Mouse (Mus musculus): ENCODE data around the gene Baiap2. TPM values are rescaled to one million over a fixed set of nuclear protein-coding genes. Genes with fewer than 3 reads are reported as not detected.

The Baiap2 gene
- total RNA-seq, 2 experiments from 2014 or later: 7.1 to 8.0 TPM

DNA sequence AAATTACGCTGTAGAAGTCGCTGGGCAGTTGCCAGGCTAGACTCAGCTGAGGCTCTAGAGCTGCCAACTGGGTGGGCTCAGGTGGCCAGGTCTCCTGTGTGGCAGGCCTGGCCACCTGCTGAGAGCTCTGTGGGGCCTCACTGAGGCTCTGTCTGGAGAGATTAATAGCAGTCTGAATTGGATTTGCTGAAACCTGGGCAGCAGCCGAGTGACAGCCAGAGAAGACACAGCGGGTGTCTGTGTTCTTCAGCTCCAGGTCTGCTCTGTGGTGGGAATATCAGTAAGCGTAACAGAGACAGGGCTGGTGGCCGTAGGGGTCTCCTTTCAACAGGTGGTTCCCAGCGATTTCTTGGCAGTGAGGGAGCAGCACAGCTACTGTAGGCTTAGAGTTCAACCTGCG is 24.8 kb downstream of the Baiap2 start:
- intact Hi-C loops (cut with DNase I): no loop called here
- no peak for DNase-seq (ENCODE audit: low spot score)

DNA sequence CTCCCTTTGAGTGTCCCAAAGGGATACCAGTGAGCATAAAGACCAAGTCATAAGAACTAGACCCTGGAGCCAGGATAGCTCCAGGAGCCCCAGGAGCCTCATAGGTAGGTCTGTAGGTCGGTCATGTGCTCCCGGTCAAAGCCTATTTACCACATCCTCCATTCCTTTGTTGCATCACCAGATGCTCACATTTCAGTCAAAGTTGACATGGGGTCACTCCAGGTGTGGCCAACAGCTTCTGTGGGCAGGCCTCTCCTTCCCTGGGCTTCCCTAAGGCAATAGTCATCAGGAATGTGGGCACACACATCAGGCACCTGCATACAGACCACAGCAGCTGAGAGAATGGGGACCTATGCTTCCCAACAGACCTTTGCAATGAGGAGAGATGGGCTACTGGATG is 25.3 kb downstream of the Baiap2 start:
- no peak for DNase-seq (ENCODE audit: low spot score)

GRCm38 (mm10) chr11:119970021-119970851 is 27.7 kb downstream of the Baiap2 start:
- DNase-seq (ENCODE audit: low spot score): no peak
- intact Hi-C loops (cut with DNase I): no loop called here

More for the DNA sequence above, 25.3 kb downstream of the Baiap2 start:
- intact Hi-C loops (cut with DNase I): no loop called here

- DNase-seq (ENCODE audit: low spot score): no peak
- intact Hi-C loops (cut with DNase I): no loop called here
Observed at GRCm38 (mm10) chr11:119973789-119974188, 31.2 kb downstream of the Baiap2 start.

DNA sequence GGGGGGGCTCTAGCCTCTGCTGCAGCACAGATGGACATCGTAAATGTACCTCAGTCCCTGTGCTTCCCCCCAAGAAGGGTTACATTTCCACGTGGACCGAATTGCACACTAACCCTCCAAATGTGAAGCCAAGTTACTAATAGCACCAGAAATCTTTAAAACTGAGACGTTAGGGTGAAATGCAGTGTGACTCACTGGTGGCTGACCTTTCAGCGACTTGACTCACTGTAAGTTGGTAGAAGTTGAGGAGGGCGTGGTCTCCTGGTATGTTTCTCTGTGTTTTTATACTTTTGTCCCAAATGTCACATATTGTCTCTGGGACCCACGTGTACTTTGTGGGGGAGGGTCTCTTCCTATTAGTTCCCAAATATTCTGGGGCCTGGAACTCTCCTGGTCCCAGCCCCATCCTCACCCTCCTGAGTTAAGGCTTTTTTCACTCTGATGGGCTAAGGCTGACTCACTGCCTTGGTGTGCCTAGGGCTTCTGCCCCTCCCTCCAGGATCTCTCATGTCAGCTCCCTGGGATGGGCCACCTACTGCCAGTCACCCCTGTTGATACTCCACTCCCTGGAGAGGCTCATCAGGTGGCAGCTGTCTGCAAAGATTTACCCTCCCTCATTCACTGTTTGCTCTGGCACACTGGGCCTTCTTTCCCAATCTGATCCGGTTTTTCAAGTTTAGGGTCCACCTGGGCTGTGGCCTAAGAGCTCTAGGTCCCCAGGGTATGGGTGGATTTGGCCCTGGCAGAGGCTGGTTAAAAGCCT is 33.4 kb downstream of the Baiap2 start:
- no peak for DNase-seq (ENCODE audit: low spot score)
- intact Hi-C loops (cut with DNase I): no loop called here

DNA sequence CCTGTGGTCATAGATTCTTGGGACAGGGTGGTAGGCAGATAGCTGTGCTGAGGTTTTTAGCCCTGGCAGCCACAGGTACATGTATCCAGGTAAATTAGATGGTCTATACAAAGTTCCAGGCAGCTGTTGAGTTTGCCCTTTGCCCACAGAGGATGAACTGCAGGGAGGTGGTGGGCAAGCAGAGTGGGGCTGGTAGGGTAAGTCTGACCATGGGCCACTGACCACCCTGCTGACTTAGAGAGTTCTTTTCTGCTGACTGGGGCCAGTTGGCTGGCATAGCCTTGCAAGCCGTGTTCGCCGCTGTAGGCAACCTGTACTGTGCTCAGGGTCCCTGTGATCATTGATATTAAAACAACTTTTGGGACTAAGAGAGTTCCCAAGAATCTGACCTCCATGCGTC is 36.1 kb downstream of the Baiap2 start:
- intact Hi-C loops (cut with DNase I): no loop called here
- no peak for DNase-seq (ENCODE audit: low spot score)

GRCm38 (mm10) chr11:119979596-119980385 is 37.2 kb downstream of the Baiap2 start:
- DNase-seq (ENCODE audit: low spot score): no peak
- intact Hi-C loops (cut with DNase I): loop anchor here (10.0 kb wide), 1 partner anchor 475 kb away; no protein-coding TSS in a partner anchor

DNA sequence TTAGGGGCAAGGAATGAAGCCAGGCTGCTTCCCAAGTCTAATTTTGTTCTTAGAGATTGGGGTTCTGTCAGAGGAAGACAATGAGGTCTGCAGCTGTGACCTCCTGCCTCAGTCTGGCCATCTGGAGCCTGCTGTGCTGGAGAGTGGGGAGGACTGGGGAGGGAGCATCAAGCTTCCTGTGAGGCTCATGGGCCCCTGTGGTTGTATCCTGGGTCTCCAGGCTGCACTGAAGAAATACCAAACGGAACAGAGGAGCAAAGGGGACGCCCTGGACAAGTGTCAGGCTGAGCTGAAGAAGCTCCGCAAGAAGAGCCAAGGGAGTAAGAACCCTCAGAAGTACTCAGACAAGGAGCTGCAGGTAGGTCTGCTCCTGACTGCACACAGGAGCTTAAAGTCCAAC is 39.2 kb downstream of the Baiap2 start:
- intact Hi-C loops (cut with DNase I): loop anchor here (10.0 kb wide), 1 partner anchor 477 kb away; no protein-coding TSS in a partner anchor

DNA sequence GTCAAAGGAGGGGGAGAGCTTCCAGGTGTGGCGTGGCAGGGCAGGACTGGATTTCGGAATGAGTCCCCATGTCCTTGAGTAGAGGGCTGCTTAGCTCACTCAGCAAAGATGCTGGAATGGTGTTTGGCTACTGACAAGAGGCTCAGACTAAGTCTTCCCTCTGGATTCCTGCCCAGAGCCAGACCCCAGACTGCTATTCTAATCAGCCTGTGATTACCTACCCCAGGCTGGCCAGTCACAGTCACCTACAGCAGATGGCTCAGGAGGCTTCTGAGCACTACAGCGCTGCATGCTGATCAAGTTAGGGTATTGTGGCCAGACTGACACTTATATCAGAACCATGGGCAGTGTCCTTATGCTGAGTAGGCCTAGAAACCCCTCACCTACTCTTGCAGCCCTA is 39.7 kb downstream of the Baiap2 start:
- intact Hi-C loops (cut with DNase I): loop anchor here (10.0 kb wide), 1 partner anchor 477 kb away; no protein-coding TSS in a partner anchor
- no peak for DNase-seq (ENCODE audit: low spot score)

More for the DNA sequence above, 39.2 kb downstream of the Baiap2 start:
- no peak for DNase-seq (ENCODE audit: low spot score)

GRCm38 (mm10) chr11:119983151-119983550 is 40.6 kb downstream of the Baiap2 start:
- DNase-seq (ENCODE audit: low spot score): no peak
- intact Hi-C loops (cut with DNase I): loop anchor here (10.0 kb wide), 1 partner anchor 478 kb away; no protein-coding TSS in a partner anchor

- intact Hi-C loops (cut with DNase I): loop anchor here (10.0 kb wide), 1 partner anchor 482 kb away; no protein-coding TSS in a partner anchor
Observed at GRCm38 (mm10) chr11:119986751-119987425, 44.3 kb downstream of the Baiap2 start.

DNA sequence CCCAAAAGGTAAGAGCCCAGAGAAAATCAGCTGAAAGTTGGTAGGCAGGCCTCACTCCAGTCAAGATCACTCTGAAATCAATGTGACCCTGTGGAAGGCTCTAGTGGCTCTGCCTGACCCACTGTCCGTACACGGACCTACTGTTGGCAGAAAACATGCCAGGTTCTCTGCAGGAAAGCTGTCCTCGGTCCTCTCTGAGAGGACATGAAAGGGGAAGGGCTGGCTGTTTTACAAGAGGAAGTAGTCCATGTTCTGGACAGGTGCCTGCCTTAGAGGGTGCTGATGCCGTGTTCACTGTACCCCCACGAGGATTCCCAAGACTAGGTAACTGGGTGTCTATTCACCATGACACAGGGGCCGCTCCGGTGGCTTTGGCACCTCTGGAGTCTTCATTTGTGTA is 45.3 kb downstream of the Baiap2 start:
- DNase-seq (ENCODE audit: low spot score): no peak
- intact Hi-C loops (cut with DNase I): loop anchor here (10.0 kb wide), 1 partner anchor 483 kb away; no protein-coding TSS in a partner anchor

More at GRCm38 (mm10) chr11:119986751-119987425, 44.3 kb downstream of the Baiap2 start:
- DNase-seq (ENCODE audit: low spot score): no peak

DNA sequence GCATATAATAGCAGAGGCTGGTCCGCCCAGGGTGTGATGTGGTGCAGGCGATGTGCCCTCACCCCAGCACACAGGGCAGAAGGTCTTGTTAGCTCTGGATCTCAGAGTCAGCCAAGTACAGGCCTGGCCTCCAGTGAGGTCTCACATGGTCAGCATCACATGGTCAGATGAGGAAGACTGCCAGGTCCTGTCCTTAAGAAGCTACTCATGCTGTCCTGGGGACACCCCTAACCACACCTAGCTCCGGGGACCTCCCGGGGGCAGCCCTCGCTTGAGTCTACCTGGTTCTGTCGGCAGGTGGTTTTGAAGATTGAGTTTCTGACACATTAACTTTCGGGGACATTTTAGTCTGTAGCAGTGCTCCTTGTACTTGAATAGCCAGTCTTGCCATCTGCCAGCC is 45.8 kb downstream of the Baiap2 start:
- intact Hi-C loops (cut with DNase I): loop anchor here (10.0 kb wide), 1 partner anchor 484 kb away; no protein-coding TSS in a partner anchor
- DNase-seq (ENCODE audit: low spot score): no peak

- intact Hi-C loops (cut with DNase I): loop anchor here (10.0 kb wide), 1 partner anchor 484 kb away; no protein-coding TSS in a partner anchor
- no peak for DNase-seq (ENCODE audit: low spot score)
Observed at GRCm38 (mm10) chr11:119989115-119989564, 46.6 kb downstream of the Baiap2 start.

DNA sequence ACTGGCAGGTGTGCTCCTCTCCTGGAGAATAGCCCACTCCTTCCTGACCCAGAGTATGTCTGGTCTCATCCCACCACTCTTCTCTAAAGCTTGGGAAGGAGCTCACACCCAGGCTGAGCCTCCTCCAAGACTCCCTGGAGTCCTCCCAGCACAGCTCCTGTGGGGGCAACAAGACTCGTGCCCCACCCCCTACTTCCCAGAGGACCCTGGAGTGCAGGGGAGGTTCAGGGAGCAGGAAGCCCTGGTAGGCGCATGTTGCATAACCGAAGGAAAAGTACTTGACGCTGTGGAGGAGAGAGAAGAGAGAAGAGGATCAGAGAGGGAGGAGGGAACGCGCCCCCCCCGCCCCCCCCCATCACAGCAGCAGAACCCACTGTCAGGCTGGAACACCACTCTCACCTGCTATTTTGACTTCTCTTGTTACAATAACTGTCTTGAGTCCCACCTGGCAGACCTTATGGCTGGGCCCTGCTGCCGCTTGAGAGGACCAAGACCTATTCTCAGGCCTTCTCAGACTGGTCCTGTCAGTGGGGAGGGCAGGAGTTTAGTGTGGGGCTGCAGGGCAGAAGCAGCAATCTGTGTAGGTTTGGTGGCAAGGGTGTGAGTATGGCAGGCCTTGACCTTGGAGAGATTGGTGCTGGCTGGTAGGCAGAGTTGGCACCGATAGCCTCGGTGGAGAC is 48.2 kb downstream of the Baiap2 start:
- DNase-seq (ENCODE audit: low spot score): no peak
- intact Hi-C loops (cut with DNase I): loop anchor here (1.0 kb wide), 2 partner anchors 55 to 81 kb away; no protein-coding TSS in a partner anchor

DNA sequence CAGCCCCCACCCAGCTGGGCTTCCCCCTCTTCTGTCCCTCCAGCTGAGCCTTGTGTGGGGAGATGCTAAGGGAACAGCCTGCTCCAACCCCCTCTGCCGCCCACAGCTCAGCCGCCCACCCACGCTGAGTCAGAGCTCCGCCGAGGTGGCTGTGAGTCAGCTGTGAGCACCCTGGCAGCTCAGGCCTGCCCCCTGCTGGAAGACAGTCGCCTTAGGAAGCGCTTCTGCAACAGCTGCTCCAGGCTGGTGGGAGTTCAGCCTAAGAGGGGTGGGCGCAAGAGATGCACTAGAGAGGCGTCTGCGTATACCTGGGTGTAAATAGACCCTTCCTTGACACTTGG is 48.7 kb downstream of the Baiap2 start:
- intact Hi-C loops (cut with DNase I): loop anchor here (1.0 kb wide), 2 partner anchors 56 to 82 kb away; no protein-coding TSS in a partner anchor
- peak; percentile 64 for DNase-seq (ENCODE audit: low spot score)

GRCm38 (mm10) chr11:119997351-119997750 is 54.8 kb downstream of the Baiap2 start:
- no peak for DNase-seq (ENCODE audit: low spot score)
- intact Hi-C loops (cut with DNase I): no loop called here

DNA sequence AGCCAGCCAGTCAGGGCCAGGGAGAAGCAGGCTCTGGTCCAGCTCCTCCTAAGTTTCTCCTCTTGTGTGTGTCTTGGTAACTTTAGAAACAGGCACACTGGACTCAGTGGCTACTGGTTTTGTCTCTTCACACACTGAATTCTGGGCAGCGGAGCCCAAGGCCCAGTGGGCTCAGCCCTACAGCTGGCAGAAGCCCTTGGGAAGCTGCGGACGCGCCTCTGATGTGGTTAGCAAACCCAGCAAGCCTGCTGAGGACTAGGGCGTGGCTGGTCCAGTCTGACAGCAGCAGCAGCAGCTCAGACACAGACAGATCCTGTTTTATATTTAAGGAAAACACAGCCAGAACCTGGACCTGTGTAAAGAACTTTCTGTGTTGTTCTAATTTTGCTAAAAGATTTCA is 59.5 kb downstream of the Baiap2 start:
- intact Hi-C loops (cut with DNase I): no loop called here
- DNase-seq (ENCODE audit: low spot score): no peak

Measured in heart, postnatal 25 days (tissue).